Mouse (Mus musculus) embryonic fibroblast, embryonic 13.5 days (primary cell): Measurements from ENCODE around the gene Grwd1.

Experiments used
- CTCF ChIP-seq: IDR thresholded peaks from 2 replicates; pipeline ENCODE4 v1.5.1; 2011; ENCODE audit warnings: mild to moderate bottlenecking, control low read depth, low read length, moderate library complexity, borderline replicate concordance; ENCODE audit not compliant: insufficient read depth
- POLR2A ChIP-seq: IDR thresholded peaks from 2 replicates; pipeline ENCODE4 v1.6.1; 2011; ENCODE audit warnings: low read depth, mild to moderate bottlenecking, control low read depth, low read length, moderate library complexity

GRCm38 (mm10) chr7:45872624-45873023 lies 41.9 kb upstream of the Grwd1 start, which contains the start of gene Kdelr1:
- TF ChIP-seq POLR2A (peak; percentile 90), CTCF (peak; percentile 83)
